Mouse (Mus musculus): ENCODE measurements around the gene Ythdf2. TPM values are rescaled to one million over a fixed set of nuclear protein-coding genes. Genes with fewer than 3 reads are reported as not detected.

Ythdf2 gene
- polyA plus RNA-seq, 1 experiment from 2014 or later: 73.3 TPM

GRCm38 (mm10) chr4:132207280-132207679 is 4.8 kb downstream of the Ythdf2 start:
- Histone ChIP-seq H3K4me1 (peaks cover 9% of the 10 kb centered on the region), H3K9ac (no peak overlapping the region), H3K9me3 (no peaks in the 10 kb centered on the region), H3K4me2 (no peak overlapping the region), H3K4me3 (replicated peaks) (no peak overlapping the region), H3K27ac (no peak overlapping the region), H3K27me3 (replicated peaks) (no peaks in the 10 kb centered on the region), H3K36me3 (peaks cover 37% of the 10 kb centered on the region)
- WGBS: 73% methylated on average over 4 of the region's 4 CpGs
- ATAC-seq (ENCODE audit: insufficient read depth, low FRiP score, low read depth): no peak

- Histone ChIP-seq H3K36me3 (peaks cover 11% of the 10 kb centered on the region; the same call in 1 of the 2 replicates), H3K27ac (no peak overlapping the region)
- no peak for ATAC-seq (ENCODE audit: insufficient read depth, low FRiP score, low read depth)
These were observed 13.3 kb downstream of the Ythdf2 start for GRCm38 (mm10) chr4:132198771-132199170.

GRCm38 (mm10) chr4:132198285-132198712 is 13.8 kb downstream of the Ythdf2 start:
- Histone ChIP-seq H3K4me3 (replicated peaks) (no peak overlapping the region), H3K4me1 (peaks cover 14% of the 10 kb centered on the region; the same call in 1 of the 2 replicates), H3K4me2 (no peak overlapping the region), H3K27me3 (replicated peaks) (no peaks in the 10 kb centered on the region), H3K9me3 (no peaks in the 10 kb centered on the region), H3K9ac (no peak overlapping the region), H3K27ac (no peak overlapping the region), H3K36me3 (peaks cover 9% of the 10 kb centered on the region; the same call in 1 of the 2 replicates)
- peak; percentile 91 for ATAC-seq (ENCODE audit: insufficient read depth, low FRiP score, low read depth)
- WGBS: 36% methylated on average over 4 of the region's 4 CpGs

More at GRCm38 (mm10) chr4:132198771-132199170, 13.3 kb downstream of the Ythdf2 start:
- Histone ChIP-seq H3K4me3 (replicated peaks) (no peak overlapping the region), H3K9ac (no peak overlapping the region), H3K9me3 (no peaks in the 10 kb centered on the region), H3K27me3 (replicated peaks) (no peaks in the 10 kb centered on the region), H3K4me1 (peaks cover 14% of the 10 kb centered on the region; the same call in 1 of the 2 replicates), H3K4me2 (no peak overlapping the region)

GRCm38 (mm10) chr4:132194975-132195374 is 17.1 kb downstream of the Ythdf2 start:
- Histone ChIP-seq H3K4me1 (peaks cover 9% of the 10 kb centered on the region; the same call in 1 of the 2 replicates), H3K36me3 (peaks cover 3% of the 10 kb centered on the region), H3K9ac (no peak overlapping the region), H3K9me3 (no peaks in the 10 kb centered on the region), H3K4me3 (replicated peaks) (no peak overlapping the region), H3K27ac (no peak overlapping the region), H3K27me3 (replicated peaks) (no peaks in the 10 kb centered on the region), H3K4me2 (no peak overlapping the region)
- WGBS: 83% methylated on average over 3 of the region's 3 CpGs
- no peak for ATAC-seq (ENCODE audit: insufficient read depth, low FRiP score, low read depth)

GRCm38 (mm10) chr4:132194373-132194772 is 17.7 kb downstream of the Ythdf2 start:
- Histone ChIP-seq H3K9ac (no peak overlapping the region), H3K36me3 (no peaks in the 10 kb centered on the region; the same call in none of the 2 replicates), H3K4me3 (replicated peaks) (no peak overlapping the region), H3K9me3 (no peaks in the 10 kb centered on the region), H3K4me1 (0 out of 2 replicates have a peak, but pooled peaks cover 9% of the 10 kb centered on the region), H3K4me2 (no peak overlapping the region), H3K27ac (no peak overlapping the region), H3K27me3 (replicated peaks) (no peaks in the 10 kb centered on the region)
- 93% methylated on average over 6 of the region's 6 CpGs for WGBS
- no peak for ATAC-seq (ENCODE audit: insufficient read depth, low FRiP score, low read depth)

GRCm38 (mm10) chr4:132187826-132188401 is 24.2 kb downstream of the Ythdf2 start:
- H3K4me2 ChIP-seq: no peak overlapping the region
- no peaks in the 10 kb centered on the region for H3K27me3 ChIP-seq (replicated peaks)
- WGBS: 76% methylated on average over 2 of the region's 2 CpGs
- peaks cover 13% of the 10 kb centered on the region for H3K36me3 ChIP-seq
- no peaks in the 10 kb centered on the region for H3K9me3 ChIP-seq
- H3K4me1 ChIP-seq: no peaks in the 10 kb centered on the region
- no peak overlapping the region for H3K4me3 ChIP-seq (replicated peaks)
- no peak overlapping the region for H3K27ac ChIP-seq
- ATAC-seq (ENCODE audit: insufficient read depth, low FRiP score, low read depth): no peak
- H3K9ac ChIP-seq: no peak overlapping the region

GRCm38 (mm10) chr4:132183162-132183561 is 28.9 kb downstream of the Ythdf2 start:
- H3K9me3 ChIP-seq: no peaks in the 10 kb centered on the region
- H3K27me3 ChIP-seq (replicated peaks): no peaks in the 10 kb centered on the region
- no peaks in the 10 kb centered on the region for H3K4me1 ChIP-seq
- no peak overlapping the region for H3K4me3 ChIP-seq (replicated peaks)
- H3K9ac ChIP-seq: no peak overlapping the region
- WGBS: 91% methylated on average over 3 of the region's 3 CpGs
- peaks cover 13% of the 10 kb centered on the region for H3K36me3 ChIP-seq
- no peak overlapping the region for H3K4me2 ChIP-seq
- ATAC-seq (ENCODE audit: insufficient read depth, low FRiP score, low read depth): no peak
- H3K27ac ChIP-seq: no peak overlapping the region

GRCm38 (mm10) chr4:132181721-132182658 is 30.1 kb downstream of the Ythdf2 start:
- 50% methylated on average over 22 of the region's 22 CpGs for WGBS
- Histone ChIP-seq H3K4me2 (no peak overlapping the region), H3K9me3 (no peaks in the 10 kb centered on the region), H3K9ac (no peak overlapping the region), H3K36me3 (peaks cover 13% of the 10 kb centered on the region), H3K4me1 (no peaks in the 10 kb centered on the region), H3K27ac (no peak overlapping the region), H3K4me3 (replicated peaks) (no peak overlapping the region), H3K27me3 (replicated peaks) (no peaks in the 10 kb centered on the region)
- ATAC-seq (ENCODE audit: insufficient read depth, low FRiP score, low read depth): no peak

GRCm38 (mm10) chr4:132180710-132181109 is 31.4 kb downstream of the Ythdf2 start:
- Histone ChIP-seq H3K4me2 (no peak overlapping the region), H3K4me1 (no peaks in the 10 kb centered on the region), H3K36me3 (peaks cover 11% of the 10 kb centered on the region), H3K9ac (no peak overlapping the region), H3K27me3 (replicated peaks) (no peaks in the 10 kb centered on the region), H3K9me3 (no peaks in the 10 kb centered on the region), H3K27ac (no peak overlapping the region), H3K4me3 (replicated peaks) (no peak overlapping the region)
- 65% methylated on average over 9 of the region's 9 CpGs for WGBS
- ATAC-seq (ENCODE audit: insufficient read depth, low FRiP score, low read depth): no peak

GRCm38 (mm10) chr4:132178630-132179059 is 33.5 kb downstream of the Ythdf2 start:
- Histone ChIP-seq H3K4me2 (no peak overlapping the region), H3K9ac (no peak overlapping the region), H3K4me1 (no peaks in the 10 kb centered on the region), H3K36me3 (no peaks in the 10 kb centered on the region), H3K9me3 (no peaks in the 10 kb centered on the region), H3K27me3 (replicated peaks) (no peaks in the 10 kb centered on the region), H3K4me3 (replicated peaks) (no peak overlapping the region), H3K27ac (no peak overlapping the region)
- ATAC-seq (ENCODE audit: insufficient read depth, low FRiP score, low read depth): peak; percentile 73; the same call in 1 of the 2 replicates
- 12% methylated on average over 10 of the region's 10 CpGs for WGBS

GRCm38 (mm10) chr4:132176474-132176873 is 35.6 kb downstream of the Ythdf2 start:
- WGBS: 52% methylated on average over 10 of the region's 10 CpGs
- no peaks in the 10 kb centered on the region for H3K36me3 ChIP-seq
- H3K27me3 ChIP-seq (replicated peaks): no peaks in the 10 kb centered on the region
- no peak overlapping the region for H3K9ac ChIP-seq
- H3K27ac ChIP-seq: no peak overlapping the region
- no peaks in the 10 kb centered on the region for H3K9me3 ChIP-seq
- H3K4me1 ChIP-seq: no peaks in the 10 kb centered on the region
- no peak overlapping the region for H3K4me3 ChIP-seq (replicated peaks)
- H3K4me2 ChIP-seq: no peak overlapping the region
- no peak for ATAC-seq (ENCODE audit: insufficient read depth, low FRiP score, low read depth)

- WGBS: 45% methylated on average over 7 of the region's 7 CpGs
- Histone ChIP-seq H3K27me3 (replicated peaks) (no peaks in the 10 kb centered on the region), H3K4me1 (peaks cover 3% of the 10 kb centered on the region; the same call in 1 of the 2 replicates), H3K4me3 (replicated peaks) (no peak overlapping the region), H3K9ac (no peak overlapping the region), H3K27ac (no peak overlapping the region), H3K36me3 (no peaks in the 10 kb centered on the region), H3K9me3 (no peaks in the 10 kb centered on the region), H3K4me2 (no peak overlapping the region)
- no peak for ATAC-seq (ENCODE audit: insufficient read depth, low FRiP score, low read depth)
These were observed 41.2 kb downstream of the Ythdf2 start for GRCm38 (mm10) chr4:132170891-132171290.
